Mouse (Mus musculus) lung, adult 2 months (tissue): Measurements from ENCODE around the gene Fez1.

Experiments
- CTCF ChIP-seq: fragments of 200-500 bp; IDR thresholded peaks from 2 replicates; pipeline ENCODE4 v1.5.1; 2011; ENCODE audit warnings: mild to moderate bottlenecking, low read length, control low read depth; ENCODE audit not compliant: insufficient read depth
- POLR2A ChIP-seq: fragments of 200-500 bp; IDR thresholded peaks from 2 replicates; pipeline ENCODE4 v1.6.1; 2011; ENCODE audit warnings: low read depth, mild to moderate bottlenecking, control low read depth, low read length, borderline replicate concordance; ENCODE audit errors: extremely low read depth

GRCm38 (mm10) chr9:36794487-36794886, 27.2 kb upstream of the Fez1 start:
- TF ChIP-seq CTCF (no peak), POLR2A (no peak)
